Mouse (Mus musculus): Measurements from ENCODE around the gene Anapc15-ps. TPM values are rescaled to one million over a fixed set of nuclear protein-coding genes. Genes with fewer than 3 reads are reported as not detected.

The Anapc15-ps gene
- not detected for total RNA-seq (2021)

- intact Hi-C loops (cut with DNase I) = no loop called here
- DNase-seq = no peak
Observed at GRCm38 (mm10) chr10:95673351-95673750, at the start of gene Anapc15-ps. Anapc15-ps (minus strand) TSS chr10:95673451.

- no peak for DNase-seq
- intact Hi-C loops (cut with DNase I) = no loop called here
Observed at GRCm38 (mm10) chr10:95722203-95722611, 49.0 kb upstream of the Anapc15-ps start.

- intact Hi-C loops (cut with DNase I) = no loop called here
- DNase-seq = no peak
Observed at GRCm38 (mm10) chr10:95720181-95720798, 47.0 kb upstream of the Anapc15-ps start.

- intact Hi-C loops (cut with DNase I) = no loop called here
- DNase-seq = no peak
Observed at GRCm38 (mm10) chr10:95719472-95719871, 46.2 kb upstream of the Anapc15-ps start.

GRCm38 (mm10) chr10:95718760-95719159, 45.5 kb upstream of the Anapc15-ps start:
- intact Hi-C loops (cut with DNase I) = no loop called here
- no peak for DNase-seq

- intact Hi-C loops (cut with DNase I) = no loop called here
- DNase-seq = no peak
Observed at GRCm38 (mm10) chr10:95717106-95717680, 43.9 kb upstream of the Anapc15-ps start.

- DNase-seq = no peak
Observed at GRCm38 (mm10) chr10:95715687-95716086, 42.4 kb upstream of the Anapc15-ps start.

GRCm38 (mm10) chr10:95712221-95712620, 39.0 kb upstream of the Anapc15-ps start:
- intact Hi-C loops (cut with DNase I) = no loop called here
- no peak for DNase-seq

More at GRCm38 (mm10) chr10:95715687-95716086, 42.4 kb upstream of the Anapc15-ps start:
- intact Hi-C loops (cut with DNase I) = no loop called here

- intact Hi-C loops (cut with DNase I) = no loop called here
- no peak for DNase-seq
Observed at GRCm38 (mm10) chr10:95709903-95710660, 36.8 kb upstream of the Anapc15-ps start.

- intact Hi-C loops (cut with DNase I) = no loop called here
- no peak for DNase-seq
Observed at GRCm38 (mm10) chr10:95709143-95709880, 36.1 kb upstream of the Anapc15-ps start.

- DNase-seq = no peak
- intact Hi-C loops (cut with DNase I) = no loop called here
Observed at GRCm38 (mm10) chr10:95708001-95708400, 34.8 kb upstream of the Anapc15-ps start.

GRCm38 (mm10) chr10:95706867-95707266, 33.6 kb upstream of the Anapc15-ps start:
- intact Hi-C loops (cut with DNase I) = no loop called here

GRCm38 (mm10) chr10:95705747-95706146, 32.5 kb upstream of the Anapc15-ps start:
- DNase-seq = no peak
- intact Hi-C loops (cut with DNase I) = no loop called here

More at GRCm38 (mm10) chr10:95706867-95707266, 33.6 kb upstream of the Anapc15-ps start:
- DNase-seq = no peak

GRCm38 (mm10) chr10:95704847-95705246, 31.6 kb upstream of the Anapc15-ps start:
- intact Hi-C loops (cut with DNase I) = no loop called here
- no peak for DNase-seq

GRCm38 (mm10) chr10:95703730-95704129, 30.5 kb upstream of the Anapc15-ps start:
- intact Hi-C loops (cut with DNase I) = no loop called here
- no peak for DNase-seq

GRCm38 (mm10) chr10:95700422-95700821, 27.2 kb upstream of the Anapc15-ps start:
- no peak for DNase-seq
- intact Hi-C loops (cut with DNase I) = no loop called here

- intact Hi-C loops (cut with DNase I) = no loop called here
- DNase-seq = no peak
Observed at GRCm38 (mm10) chr10:95698920-95699714, 25.9 kb upstream of the Anapc15-ps start.

GRCm38 (mm10) chr10:95696253-95696641, 23.0 kb upstream of the Anapc15-ps start:
- intact Hi-C loops (cut with DNase I) = no loop called here
- DNase-seq = no peak

- intact Hi-C loops (cut with DNase I) = no loop called here
Observed at GRCm38 (mm10) chr10:95695603-95696252, 22.5 kb upstream of the Anapc15-ps start.

More at GRCm38 (mm10) chr10:95695603-95696252, 22.5 kb upstream of the Anapc15-ps start:
- DNase-seq = no peak
